Mouse (Mus musculus) heart, embryonic 13.5 days (tissue): Measurements from ENCODE around the gene Itk. TPM values are rescaled to one million over a fixed set of nuclear protein-coding genes. Genes with fewer than 3 reads are reported as not detected.

Experiments used
- ATAC-seq: fragments of 200-750 bp; cut with Nextera tagmentation; 2 replicates; pipeline ENCODE4 v1.8.0; 2017; ENCODE audit warnings: moderate TSS enrichment; ENCODE audit not compliant: insufficient number of reproducible peaks, low FRiP score, low TSS enrichment; ENCODE audit errors: extremely low read depth
- H3K27ac ChIP-seq: fragments of 300-500 bp; sonication (generic); replicated peaks from 2 replicates; pipeline ENCODE4 v1.5.1; 2015; ENCODE audit warnings: moderate library complexity, mild to moderate bottlenecking, inconsistent platforms
- H3K27me3 ChIP-seq: fragments of 300-500 bp; sonication (generic); replicated peaks from 2 replicates; pipeline ENCODE4 v1.6.1; 2015; ENCODE audit warnings: mild to moderate bottlenecking, inconsistent platforms
- H3K36me3 ChIP-seq: fragments of 300-500 bp; sonication (generic); 2 replicates; pipeline ENCODE4 v1.6.1; 2015; ENCODE audit warnings: mild to moderate bottlenecking, inconsistent platforms
- H3K4me1 ChIP-seq: fragments of 300-500 bp; sonication (generic); 2 replicates; pipeline ENCODE4 v1.6.1; 2015; ENCODE audit warnings: inconsistent platforms
- H3K4me2 ChIP-seq: fragments of 300-500 bp; sonication (generic); 2 replicates; pipeline ENCODE4 v1.6.1; 2015; ENCODE audit warnings: inconsistent platforms, mild to moderate bottlenecking, moderate library complexity
- H3K4me3 ChIP-seq: fragments of 300-500 bp; sonication (generic); 2 replicates; pipeline ENCODE4 v1.5.1; 2015; ENCODE audit warnings: moderate library complexity, mild to moderate bottlenecking, inconsistent platforms
- H3K9ac ChIP-seq: fragments of 300-500 bp; sonication (generic); 2 replicates; pipeline ENCODE4 v1.6.1; 2015; ENCODE audit warnings: inconsistent platforms, mild to moderate bottlenecking, moderate library complexity
- H3K9me3 ChIP-seq: fragments of 300-500 bp; sonication (generic); 2 replicates; pipeline ENCODE4 v1.6.1; 2016; ENCODE audit warnings: inconsistent platforms
- WGBS: fragments of 180-500 bp; shearing (Covaris S2); methylation state at CpG from one replicate; pipeline ENCODE4 v1.1.7; 2015; ENCODE audit warnings: mixed read lengths; 5-methylcytosine and 5-hydroxymethylcytosine counted together
- polyA plus RNA-seq: library from polyadenylated mRNA; unstranded; fragments of >200 nt; fragmentation: Nextera tagmentation; extraction: Ambion mirVana; gene quantifications from 2 replicates; pipeline ENCODE4 v1.2.1, GENCODE M21; 2015

Itk gene
- polyA plus RNA-seq, 1 experiment from 2014 or later = not detected

GRCm38 (mm10) chr11:46311181-46311702 is 78.1 kb downstream of the Itk start:
- WGBS = 12% methylated on average over 14 of the region's 14 CpGs
- Histone ChIP-seq H3K27me3 (peaks cover 41% of the 10 kb centered on the region), H3K36me3 (no peaks in the 10 kb centered on the region), H3K9ac (peak overlapping the region; percentile 83), H3K4me3 (peak overlapping the region; percentile 83), H3K4me1 (peaks cover 13% of the 10 kb centered on the region), H3K4me2 (peak overlapping the region; percentile 98), H3K9me3 (no peaks in the 10 kb centered on the region), H3K27ac (no peak overlapping the region)
- no peak for ATAC-seq

- H3K9ac ChIP-seq = no peak overlapping the region
- H3K4me1 ChIP-seq = peaks cover 13% of the 10 kb centered on the region
- no peaks in the 10 kb centered on the region for H3K9me3 ChIP-seq
- no peaks in the 10 kb centered on the region for H3K36me3 ChIP-seq
- WGBS = 73% methylated on average over 5 of the region's 5 CpGs
- ATAC-seq = no peak
- no peak overlapping the region for H3K4me3 ChIP-seq
- no peak overlapping the region for H3K27ac ChIP-seq
- H3K27me3 ChIP-seq = peaks cover 41% of the 10 kb centered on the region
- peak overlapping the region; percentile 98; the same call in 1 of the 2 replicates for H3K4me2 ChIP-seq
These were observed 78.7 kb downstream of the Itk start for GRCm38 (mm10) chr11:46310647-46311063.

DNA sequence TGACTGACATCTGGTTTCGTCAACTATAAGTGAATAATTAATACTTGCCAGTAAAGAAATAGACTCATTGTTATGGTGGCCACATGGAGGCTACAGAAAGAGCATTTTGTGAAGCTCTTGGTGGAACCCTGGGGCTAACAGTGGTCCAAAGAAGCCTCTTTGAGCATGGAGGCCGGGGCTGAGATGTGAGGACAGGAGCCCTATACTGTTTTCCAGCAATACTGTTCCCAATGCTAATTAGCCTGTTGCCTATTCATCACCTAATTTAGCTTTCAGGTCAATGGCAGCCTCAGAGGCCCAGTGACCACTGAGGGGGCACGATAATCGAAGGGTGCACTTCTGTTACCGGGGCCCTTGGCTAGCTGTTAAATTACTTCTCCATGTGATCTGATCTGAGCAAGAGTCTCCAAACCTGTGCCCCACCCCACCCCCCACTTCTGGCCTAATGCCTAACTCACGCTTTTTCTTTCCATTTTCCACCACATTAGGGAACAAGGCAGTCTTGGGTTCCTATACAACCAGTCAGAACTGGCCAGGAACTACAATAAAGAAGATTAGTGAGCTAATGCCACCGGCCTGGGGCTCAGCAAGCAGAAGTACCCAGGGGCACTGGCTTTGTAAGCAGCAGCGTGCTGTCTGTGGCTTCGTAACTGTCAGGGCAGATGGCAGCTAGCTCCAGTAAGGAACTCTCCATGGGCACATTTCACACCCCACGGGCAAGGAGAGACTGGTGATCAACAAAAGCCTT is 79.3 kb downstream of the Itk start:
- Histone ChIP-seq H3K27me3 (peaks cover 40% of the 10 kb centered on the region), H3K4me2 (no peak overlapping the region), H3K9me3 (no peaks in the 10 kb centered on the region), H3K4me1 (peaks cover 13% of the 10 kb centered on the region), H3K27ac (no peak overlapping the region), H3K9ac (no peak overlapping the region), H3K4me3 (no peak overlapping the region), H3K36me3 (no peaks in the 10 kb centered on the region)
- WGBS = 79% methylated on average over 10 of the region's 10 CpGs
- ATAC-seq = no peak

DNA sequence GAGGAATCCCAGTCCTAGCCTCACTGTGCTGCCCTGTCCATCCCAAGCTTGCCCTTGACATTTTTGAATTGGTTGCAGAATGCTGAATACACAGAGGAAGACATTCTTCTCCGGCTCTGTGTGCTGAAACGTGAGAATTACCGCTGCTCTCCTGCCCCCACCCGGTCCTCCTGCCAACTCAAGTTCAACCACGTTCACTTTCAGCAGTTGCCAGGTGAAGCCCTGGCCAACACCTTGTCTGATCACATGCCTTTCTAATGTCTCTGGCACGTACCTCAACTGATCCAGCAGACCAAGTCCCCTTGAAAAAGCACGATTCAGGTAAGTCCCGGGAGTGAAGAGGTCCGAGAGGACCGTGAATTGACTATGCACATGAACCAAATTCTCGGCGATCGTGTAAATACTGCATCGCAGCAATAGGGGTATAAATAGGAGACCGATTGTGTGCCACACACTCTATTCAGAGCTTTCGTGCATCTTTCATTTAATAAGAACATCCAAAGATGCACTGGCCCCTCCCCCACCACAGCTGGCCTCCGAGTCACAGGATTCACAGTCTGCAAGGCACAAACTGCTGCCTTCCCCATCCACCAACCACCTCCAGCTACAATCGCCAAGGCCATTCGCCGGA is 80.1 kb downstream of the Itk start:
- no peak overlapping the region for H3K27ac ChIP-seq
- 82% methylated on average over 20 of the region's 20 CpGs for WGBS
- no peaks in the 10 kb centered on the region for H3K9me3 ChIP-seq
- H3K4me1 ChIP-seq = peaks cover 13% of the 10 kb centered on the region
- no peak overlapping the region for H3K4me2 ChIP-seq
- H3K9ac ChIP-seq = no peak overlapping the region
- no peak overlapping the region for H3K4me3 ChIP-seq
- no peak for ATAC-seq
- no peaks in the 10 kb centered on the region for H3K36me3 ChIP-seq
- peaks cover 34% of the 10 kb centered on the region for H3K27me3 ChIP-seq

DNA sequence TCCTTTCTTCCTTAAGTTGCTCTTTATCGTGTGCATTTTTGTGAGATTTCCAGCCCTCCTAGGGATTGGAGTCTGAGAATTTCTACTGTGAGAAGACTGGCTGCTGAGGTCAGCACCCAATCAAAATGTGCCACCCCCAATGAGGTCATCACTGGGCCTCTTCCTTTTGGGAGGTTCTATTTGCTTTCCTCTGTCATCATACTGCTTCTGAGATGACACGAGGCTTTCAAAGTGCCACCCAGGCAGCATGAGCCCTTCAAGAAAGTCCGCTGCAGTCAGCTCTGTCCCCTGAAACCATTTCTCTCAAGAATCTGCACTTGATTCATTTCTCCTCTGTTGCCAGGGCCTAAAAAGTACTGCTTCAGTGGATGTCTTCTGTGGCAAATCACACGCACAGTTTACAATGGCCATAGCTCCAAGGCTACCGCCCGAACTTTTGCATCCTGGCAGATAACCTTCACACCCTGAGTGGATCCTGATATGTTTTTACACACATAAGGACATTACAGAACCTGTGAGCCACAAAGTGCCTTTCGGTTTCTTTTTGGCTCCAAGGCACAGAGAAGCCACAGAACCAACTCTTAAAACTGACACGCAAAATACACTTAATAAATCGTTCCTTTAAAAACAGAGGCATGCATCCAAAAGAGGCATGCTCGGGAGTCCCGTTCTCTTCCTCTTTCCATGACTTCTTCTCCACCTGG is 80.9 kb downstream of the Itk start:
- Histone ChIP-seq H3K36me3 (no peaks in the 10 kb centered on the region), H3K4me2 (no peak overlapping the region), H3K4me3 (no peak overlapping the region), H3K27ac (no peak overlapping the region), H3K4me1 (peaks cover 13% of the 10 kb centered on the region), H3K9me3 (no peaks in the 10 kb centered on the region), H3K9ac (no peak overlapping the region), H3K27me3 (peaks cover 27% of the 10 kb centered on the region)
- ATAC-seq = no peak
- WGBS = 75% methylated on average over 11 of the region's 11 CpGs

DNA sequence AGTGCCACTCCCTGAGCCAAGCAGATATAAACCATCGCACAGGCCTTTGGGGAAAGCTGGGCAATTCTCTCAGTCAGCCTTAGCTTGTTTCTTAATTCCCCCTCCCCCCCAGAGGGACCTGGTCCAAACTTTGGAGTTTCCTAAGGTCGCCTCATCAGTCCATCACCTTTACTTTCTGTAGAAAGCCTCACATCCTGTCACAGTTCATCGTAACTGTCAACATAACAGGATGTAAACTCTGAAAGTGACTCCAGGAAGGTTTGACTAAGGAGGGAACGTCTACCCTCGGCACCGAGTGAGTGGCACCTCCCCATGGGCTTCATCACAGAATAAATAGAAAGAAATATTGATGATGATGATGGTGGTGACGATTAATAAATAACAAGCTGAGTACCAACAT is 81.5 kb downstream of the Itk start:
- no peak for ATAC-seq
- Histone ChIP-seq H3K4me2 (no peak overlapping the region), H3K9ac (no peak overlapping the region), H3K9me3 (no peaks in the 10 kb centered on the region), H3K4me1 (peaks cover 12% of the 10 kb centered on the region), H3K27me3 (peaks cover 24% of the 10 kb centered on the region), H3K4me3 (no peak overlapping the region), H3K36me3 (no peaks in the 10 kb centered on the region), H3K27ac (no peak overlapping the region)
- 80% methylated on average over 7 of the region's 7 CpGs for WGBS

- Histone ChIP-seq H3K36me3 (no peaks in the 10 kb centered on the region), H3K27ac (no peak overlapping the region), H3K27me3 (peaks cover 23% of the 10 kb centered on the region), H3K9me3 (no peaks in the 10 kb centered on the region), H3K4me2 (no peak overlapping the region), H3K4me3 (no peak overlapping the region), H3K4me1 (peaks cover 8% of the 10 kb centered on the region), H3K9ac (no peak overlapping the region)
- no peak for ATAC-seq
- 74% methylated on average over 7 of the region's 7 CpGs for WGBS
These were observed 82.5 kb downstream of the Itk start for GRCm38 (mm10) chr11:46306776-46307175.

DNA sequence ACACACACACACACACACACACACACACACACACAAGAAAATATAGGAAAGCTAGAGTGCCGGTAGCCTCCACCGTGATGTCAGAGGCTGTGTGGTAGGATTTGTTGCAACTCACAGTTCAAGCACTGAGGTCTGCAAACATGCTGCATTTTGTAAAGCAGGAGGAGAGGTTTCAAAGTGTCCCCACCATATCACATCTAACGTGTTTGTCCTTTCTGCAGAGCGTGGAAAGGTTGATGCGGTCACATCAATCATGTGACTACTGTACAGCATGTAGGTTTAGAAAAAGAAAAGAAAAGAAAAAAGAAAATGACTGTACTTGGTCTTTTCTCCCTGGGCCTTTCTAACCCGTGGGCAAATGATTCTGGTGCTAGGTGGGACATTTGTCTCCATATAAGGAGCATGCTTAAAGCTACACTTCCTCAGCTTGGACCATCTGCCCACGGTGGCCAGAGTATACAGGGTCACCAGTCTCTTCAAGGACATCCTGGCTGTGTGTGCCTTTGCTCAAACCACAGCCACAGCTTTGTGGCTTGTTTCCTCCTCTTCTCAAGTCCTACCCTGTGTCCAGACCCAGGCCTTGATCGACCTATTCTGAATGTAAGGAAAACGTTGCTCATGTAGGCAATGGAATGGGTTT is 83.3 kb downstream of the Itk start:
- no peak for ATAC-seq
- Histone ChIP-seq H3K4me3 (no peak overlapping the region), H3K27me3 (peaks cover 15% of the 10 kb centered on the region), H3K9ac (no peak overlapping the region), H3K9me3 (no peaks in the 10 kb centered on the region), H3K4me1 (peaks cover under 1% of the 10 kb centered on the region), H3K4me2 (no peak overlapping the region), H3K27ac (no peak overlapping the region), H3K36me3 (no peaks in the 10 kb centered on the region)
- 71% methylated on average over 9 of the region's 9 CpGs for WGBS

DNA sequence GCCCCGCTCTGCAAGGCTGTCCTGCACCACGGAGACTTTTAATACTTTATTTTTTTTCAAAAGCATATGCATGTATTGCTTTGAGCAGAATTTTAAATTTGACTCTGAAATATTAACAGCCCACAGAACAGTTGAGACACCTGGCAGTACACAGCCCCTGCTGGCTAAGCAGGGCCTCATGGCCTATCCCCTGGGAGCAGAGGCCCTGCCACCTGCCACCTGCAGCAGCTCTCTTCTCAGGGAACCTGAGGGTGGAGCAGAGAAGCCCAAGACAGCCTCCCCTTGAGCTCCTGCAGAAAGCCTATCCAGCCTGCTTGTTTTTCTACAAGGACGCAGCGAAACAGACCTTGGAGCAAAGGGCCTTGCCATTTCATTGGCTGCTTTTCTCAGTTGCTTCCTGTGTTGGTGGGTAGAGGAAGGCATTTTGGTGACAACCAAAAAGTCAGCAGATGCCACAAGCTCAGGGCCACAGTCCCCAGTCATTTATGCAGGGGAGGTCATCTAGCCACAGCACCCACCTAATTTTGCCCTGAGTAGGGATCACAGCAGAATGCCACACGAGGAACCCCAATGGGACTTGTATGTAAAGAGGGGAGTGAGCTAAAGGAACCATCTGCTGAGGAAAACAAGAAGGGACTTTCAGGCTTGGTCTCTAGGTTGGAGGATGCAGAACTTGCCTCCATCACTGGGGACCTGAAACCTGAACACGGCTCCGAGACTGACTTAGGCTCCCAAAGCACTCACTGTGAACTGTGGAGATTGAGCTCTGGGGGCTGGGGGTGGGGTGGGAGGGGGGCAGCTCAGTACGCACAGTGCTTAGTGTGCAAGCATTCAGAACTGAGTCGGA is 84.2 kb downstream of the Itk start:
- Histone ChIP-seq H3K9ac (no peak overlapping the region), H3K4me3 (no peak overlapping the region), H3K4me1 (no peaks in the 10 kb centered on the region), H3K9me3 (no peaks in the 10 kb centered on the region), H3K4me2 (no peak overlapping the region), H3K36me3 (no peaks in the 10 kb centered on the region), H3K27me3 (peaks cover 8% of the 10 kb centered on the region; the same call in 1 of the 2 replicates), H3K27ac (no peak overlapping the region)
- no peak for ATAC-seq
- 85% methylated on average over 9 of the region's 9 CpGs for WGBS

DNA sequence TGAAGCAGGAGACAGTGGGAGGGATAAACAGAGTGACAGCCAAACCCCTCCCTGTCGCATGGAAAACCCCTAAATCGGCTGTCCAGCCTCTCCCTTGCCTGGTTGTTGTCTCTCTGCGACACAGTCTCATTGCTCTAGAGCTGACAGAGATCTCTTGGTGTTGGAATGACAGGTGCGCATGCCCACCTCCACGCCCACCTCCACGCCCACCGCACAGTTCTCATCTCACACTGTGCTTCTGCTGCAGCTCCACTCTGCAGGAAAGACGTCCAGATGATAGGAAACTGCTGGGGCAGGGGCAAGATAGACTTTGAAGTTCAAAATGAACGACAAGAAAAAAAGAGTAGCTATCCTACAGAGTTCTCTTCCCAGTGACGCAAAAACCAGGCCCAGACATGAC is 85.2 kb downstream of the Itk start:
- Histone ChIP-seq H3K36me3 (no peaks in the 10 kb centered on the region), H3K4me3 (no peak overlapping the region), H3K4me2 (no peak overlapping the region), H3K27ac (no peak overlapping the region), H3K4me1 (peaks cover 3% of the 10 kb centered on the region; the same call in 1 of the 2 replicates), H3K9me3 (no peaks in the 10 kb centered on the region), H3K27me3 (0 out of 2 replicates have a peak, but pooled peaks cover 3% of the 10 kb centered on the region), H3K9ac (no peak overlapping the region)
- 65% methylated on average over 10 of the region's 10 CpGs for WGBS
- ATAC-seq = no peak
